Mouse (Mus musculus): Measurements from ENCODE around the gene Eddm3b.
"Not testable (repeated sequence)": the region's sequence is repeated elsewhere in the genome, so short reads cannot be mapped to it uniquely, and the experiment has no call there.

Eddm3b gene

GRCm38 (mm10) chr14:51145521-51145920 lies 31.3 kb downstream of the Eddm3b start:
- no peak for DNase-seq

- DNase-seq: no peak
These were observed 32.5 kb downstream of the Eddm3b start, which contains the start of gene Rnase1 for GRCm38 (mm10) chr14:51146685-51147084. Gene Rnase1, minus strand, starts transcription at chr14:51146785.

GRCm38 (mm10) chr14:51148006-51148405 lies 33.8 kb downstream of the Eddm3b start:
- DNase-seq: no peak

GRCm38 (mm10) chr14:51149164-51149563 lies 34.9 kb downstream of the Eddm3b start:
- no peak for DNase-seq

- DNase-seq: no peak
These were observed 36.1 kb downstream of the Eddm3b start for GRCm38 (mm10) chr14:51150206-51150831.

GRCm38 (mm10) chr14:51152249-51152870 lies 38.1 kb downstream of the Eddm3b start:
- no peak for DNase-seq

- no peak for DNase-seq
These were observed 42.0 kb downstream of the Eddm3b start for GRCm38 (mm10) chr14:51156056-51156735.

GRCm38 (mm10) chr14:51156736-51157068 lies 42.5 kb downstream of the Eddm3b start:
- no peak for DNase-seq

GRCm38 (mm10) chr14:51157072-51157471 lies 42.8 kb downstream of the Eddm3b start:
- no peak for DNase-seq

GRCm38 (mm10) chr14:51161976-51162375 lies 47.8 kb downstream of the Eddm3b start, which contains the start of gene Rnase2b:
Gene Rnase2b, plus strand, starts transcription at chr14:51162260.
- DNase-seq: not testable (repeated sequence)

- DNase-seq: not testable (repeated sequence)
These were observed 49.1 kb downstream of the Eddm3b start for GRCm38 (mm10) chr14:51163323-51163722.

- no peak for DNase-seq
These were observed 51.2 kb downstream of the Eddm3b start for GRCm38 (mm10) chr14:51165435-51165834.

GRCm38 (mm10) chr14:51166068-51166467 lies 51.8 kb downstream of the Eddm3b start:
- DNase-seq: no peak
